19 mouse cellular contexts compared by ENCODE assay signal in genomic region chr19:42487261-42487660, GRCm38 (mm10). TPM values are rescaled to one million over a fixed set of nuclear protein-coding genes. Genes with fewer than 3 reads are reported as not detected.
DNase-seq lines count a peak whose midpoint lies in the region; ATAC-seq and TF ChIP-seq lines count a peak whose summit lies in the region.
"Had no signal": no experiment of that assay in that cellular context is flagged by ENCODE, and none has a peak within 500 bp of the region (broad histone marks: within the 10 kb centered on the region; RNA-seq: fewer than 3 reads in every experiment).

No protein-coding gene starts in this region.

- DNase-seq in adrenal gland, postnatal 10 days = peak; percentile 6
- no peak for DNase-seq in adrenal gland, adult (ENCODE audit: inconsistent age in 2 of 2, low spot score in 1 of 2)
- DNase-seq in liver, postnatal 0 days = no peak
- no peak for DNase-seq in liver, embryonic 11.5 days (ENCODE audit: low spot score)
- DNase-seq in right cerebral cortex, postnatal 14 days = no peak
- DNase-seq: adrenal gland, adult 2 months; adrenal gland, postnatal 14 days; adrenal gland, postnatal 36 days; cerebellum, adult 11-12 months; cerebellum, adult 2 months; cerebellum, adult 9-10 months; cerebellum, postnatal 10 days; cerebellum, postnatal 25 days had no signal

- WGBS in liver, postnatal 0 days (ENCODE audit: insufficient replicate concordance) = 60% methylated on average over 3 of the region's 3 CpGs
- 66% methylated on average over 3 of the region's 3 CpGs for WGBS in liver, embryonic 11.5 days

- peak; percentile 31; the same call in 1 of the 2 replicates for ATAC-seq in liver, postnatal 0 days
- no peak for ATAC-seq in liver, embryonic 11.5 days (replicated peaks; ENCODE audit: low FRiP score)
- ATAC-seq: forebrain, embryonic 13.5 days; forebrain, embryonic 15.5 days had no signal

- H3K27ac ChIP-seq in liver, postnatal 0 days (ENCODE audit: low read depth) = no peak overlapping the region
- no peak overlapping the region for H3K27ac ChIP-seq in liver, embryonic 11.5 days (ENCODE audit: low read depth, low read length)
- H3K27ac ChIP-seq: embryonic facial prominence, embryonic 10.5 days; embryonic facial prominence, embryonic 12.5 days; forebrain, embryonic 13.5 days; forebrain, embryonic 15.5 days had no signal

- TF ChIP-seq EP300 in liver, postnatal 0 days (IDR thresholded peaks at IDR 0.05; ENCODE audit: low read depth) = no peak

- no peaks in the 10 kb centered on the region for H3K4me1 ChIP-seq in liver, postnatal 0 days (ENCODE audit: insufficient read depth)
- H3K4me1 ChIP-seq in liver, embryonic 11.5 days (replicated peaks; ENCODE audit: control insufficient read depth, insufficient read depth, low read length) = no peaks in the 10 kb centered on the region
- H3K4me1 ChIP-seq: embryonic facial prominence, embryonic 10.5 days; embryonic facial prominence, embryonic 12.5 days had no signal

- H3K27me3 ChIP-seq in liver, postnatal 0 days (ENCODE audit: insufficient read depth, low read length) = no peaks in the 10 kb centered on the region
- H3K27me3 ChIP-seq in liver, embryonic 11.5 days (replicated peaks; ENCODE audit: control insufficient read depth, insufficient read depth, low read length) = no peaks in the 10 kb centered on the region
- H3K27me3 ChIP-seq: embryonic facial prominence, embryonic 12.5 days; forebrain, embryonic 13.5 days; forebrain, embryonic 15.5 days had no signal

- no peak overlapping the region for H3K4me2 ChIP-seq in liver, postnatal 0 days (ENCODE audit: low read depth, low read length)
- no peak overlapping the region for H3K4me2 ChIP-seq in liver, embryonic 11.5 days
- H3K4me2 ChIP-seq: embryonic facial prominence, embryonic 12.5 days; forebrain, embryonic 13.5 days; forebrain, embryonic 15.5 days had no signal

- no peak for TF ChIP-seq CTCF in liver, postnatal 0 days (IDR thresholded peaks at IDR 0.05; ENCODE audit: low read depth)

- no peaks in the 10 kb centered on the region for H3K9me3 ChIP-seq in liver, postnatal 0 days (ENCODE audit: low read length)
- no peaks in the 10 kb centered on the region for H3K9me3 ChIP-seq in liver, embryonic 11.5 days (ENCODE audit: control insufficient read depth, low read length)
- H3K9me3 ChIP-seq: embryonic facial prominence, embryonic 10.5 days; embryonic facial prominence, embryonic 12.5 days; forebrain, embryonic 13.5 days; forebrain, embryonic 15.5 days had no signal

- H3K36me3 ChIP-seq in liver, postnatal 0 days (replicated peaks; ENCODE audit: insufficient read depth, low read length) = no peaks in the 10 kb centered on the region
- H3K36me3 ChIP-seq in liver, embryonic 11.5 days (ENCODE audit: control insufficient read depth, insufficient read depth, low read length) = no peaks in the 10 kb centered on the region
- H3K36me3 ChIP-seq: embryonic facial prominence, embryonic 10.5 days; embryonic facial prominence, embryonic 12.5 days; forebrain, embryonic 15.5 days had no signal

- H3K9ac ChIP-seq in liver, postnatal 0 days (replicated peaks) = no peak overlapping the region
- H3K9ac ChIP-seq in liver, embryonic 11.5 days (ENCODE audit: low read depth, low read length) = no peak overlapping the region
- H3K9ac ChIP-seq: embryonic facial prominence, embryonic 12.5 days; forebrain, embryonic 13.5 days; forebrain, embryonic 15.5 days had no signal

- no peak overlapping the region for H3K4me3 ChIP-seq in liver, postnatal 0 days (ENCODE audit: low read depth, low read length)
- no peak overlapping the region for H3K4me3 ChIP-seq in liver, embryonic 11.5 days (ENCODE audit: low read depth, low read length)
- H3K4me3 ChIP-seq: embryonic facial prominence, embryonic 10.5 days; embryonic facial prominence, embryonic 12.5 days; forebrain, embryonic 13.5 days; forebrain, embryonic 15.5 days had no signal

RNA-seq across cellular contexts. Expression of gene R3hcc1l, which starts 31.3 kb away (rescaled TPM):
- 10 to 100 TPM; 18.3 to 23.7 TPM for total RNA-seq in adrenal gland, postnatal 10 days (2021)
- 7.5 and 7.9 TPM in 2 replicates for polyA plus RNA-seq in liver, postnatal 0 days (2015; fragmentation: Nextera tagmentation; extraction: Ambion mirVana)
- 20.8 and 25.3 TPM in 2 replicates for polyA plus RNA-seq in liver, embryonic 11.5 days (2014; fragmentation: Nextera tagmentation; extraction: Ambion mirVana)

RNA-seq across cellular contexts. Expression of gene Crtac1, which starts 55.7 kb away (rescaled TPM):
- 1 to 10 TPM in 1 of 2 experiments, under 1 TPM in 1; 0.63 to 1.3 TPM for total RNA-seq in adrenal gland, postnatal 10 days (2021)
- polyA plus RNA-seq in liver, postnatal 0 days (2015; fragmentation: Nextera tagmentation; extraction: Ambion mirVana) = 0.11 and 0.21 TPM in 2 replicates
- 0.06 and 0.10 TPM in 2 replicates for polyA plus RNA-seq in liver, embryonic 11.5 days (2014; fragmentation: Nextera tagmentation; extraction: Ambion mirVana)
- total RNA-seq: MEL had no signal
- polyA plus RNA-seq: C2C12 had no signal
